Mouse (Mus musculus): ENCODE measurements around the gene Dnajc13.

Gene Dnajc13

GRCm38 (mm10) chr9:104254408-104255180, 8.1 kb downstream of the Dnajc13 start:
- DNase-seq = no peak

- DNase-seq = no peak
These were observed 10.1 kb downstream of the Dnajc13 start for GRCm38 (mm10) chr9:104252637-104253036.

GRCm38 (mm10) chr9:104251687-104252086, 11.0 kb downstream of the Dnajc13 start:
- no peak for DNase-seq

- no peak for DNase-seq
These were observed 11.6 kb downstream of the Dnajc13 start for GRCm38 (mm10) chr9:104251111-104251510.

- DNase-seq = no peak
These were observed 15.3 kb downstream of the Dnajc13 start for GRCm38 (mm10) chr9:104247307-104247987.

- no peak for DNase-seq
These were observed 18.8 kb downstream of the Dnajc13 start for GRCm38 (mm10) chr9:104243799-104244466.

- no peak for DNase-seq
These were observed 22.6 kb downstream of the Dnajc13 start for GRCm38 (mm10) chr9:104240146-104240545.

GRCm38 (mm10) chr9:104239076-104239475, 23.7 kb downstream of the Dnajc13 start:
- no peak for DNase-seq

- no peak for DNase-seq
These were observed 26.3 kb downstream of the Dnajc13 start for GRCm38 (mm10) chr9:104236256-104236930.

GRCm38 (mm10) chr9:104235751-104236150, 27.0 kb downstream of the Dnajc13 start:
- DNase-seq = peak; percentile 30

GRCm38 (mm10) chr9:104233815-104234214, 28.9 kb downstream of the Dnajc13 start:
- no peak for DNase-seq

GRCm38 (mm10) chr9:104233060-104233459, 29.7 kb downstream of the Dnajc13 start:
- no peak for DNase-seq

GRCm38 (mm10) chr9:104232004-104232403, 30.7 kb downstream of the Dnajc13 start:
- no peak for DNase-seq

- DNase-seq = no peak
These were observed 51.3 kb downstream of the Dnajc13 start for GRCm38 (mm10) chr9:104211402-104211801.

GRCm38 (mm10) chr9:104203851-104204250, 58.9 kb downstream of the Dnajc13 start:
- DNase-seq = peak; percentile 17

- DNase-seq = no peak
These were observed 68.2 kb downstream of the Dnajc13 start for GRCm38 (mm10) chr9:104194528-104194927.

GRCm38 (mm10) chr9:104193900-104194299, 68.8 kb downstream of the Dnajc13 start:
- DNase-seq = no peak

- no peak for DNase-seq
These were observed 69.4 kb downstream of the Dnajc13 start for GRCm38 (mm10) chr9:104193327-104193726.

- DNase-seq = no peak
These were observed 70.2 kb downstream of the Dnajc13 start for GRCm38 (mm10) chr9:104192513-104192912.

- DNase-seq = no peak
These were observed 73.1 kb downstream of the Dnajc13 start for GRCm38 (mm10) chr9:104189657-104190056.

- DNase-seq = no peak
These were observed 74.0 kb downstream of the Dnajc13 start for GRCm38 (mm10) chr9:104188704-104189103.

- no peak for DNase-seq
These were observed 75.7 kb downstream of the Dnajc13 start for GRCm38 (mm10) chr9:104187028-104187427.

- no peak for DNase-seq
These were observed 79.5 kb downstream of the Dnajc13 start for GRCm38 (mm10) chr9:104183181-104183580.
